Mouse (Mus musculus): ENCODE results near the gene Bckdha.

GRCm38 (mm10) chr7:25679971-25680370, 21.2 kb upstream of the Bckdha start:
- TF ChIP-seq CTCF (IDR thresholded peaks at IDR 0.05; ENCODE audit: low read depth, low read length) (no peak), GATA1 (IDR thresholded peaks at IDR 0.05; ENCODE audit: borderline replicate concordance, low read length) (no peak), GATA2 (IDR thresholded peaks at IDR 0.05; ENCODE audit: borderline replicate concordance, low read depth, low read length) (no peak), TAL1 (conservative IDR thresholded peaks at IDR 0.05; ENCODE audit: low read depth, low read length) (no peak)

Data from G1E (cell line).